Mouse (Mus musculus): Measurements from ENCODE around the gene Nelfb. TPM values are rescaled to one million over a fixed set of nuclear protein-coding genes. Genes with fewer than 3 reads are reported as not detected.

Gene Nelfb
- total RNA-seq (2023; ENCODE audit: inconsistent age), result 71.2 to 97.5 TPM (median 84.8 TPM) in 4 replicates

GRCm38 (mm10) chr2:25211121-25211670, at the start of gene Nelfb:
Gene Nelfb, minus strand, starts transcription at chr2:25211489.

GRCm38 (mm10) chr2:25255284-25255779, 44.0 kb upstream of the Nelfb start, which contains the start of gene Tmem203:
Gene Tmem203, plus strand, starts transcription at chr2:25255439.

GRCm38 (mm10) chr2:25246183-25247072, 35.1 kb upstream of the Nelfb start, which contains the start of gene AL732309.1:
Gene AL732309.1, minus strand, starts transcription at chr2:25246863.

GRCm38 (mm10) chr2:25242101-25242506, 30.8 kb upstream of the Nelfb start, which contains the start of the genes Rnf208 and Cysrt1:
Gene Rnf208, plus strand, starts transcription at chr2:25242255.
Gene Cysrt1, minus strand, starts transcription at chr2:25242452.

GRCm38 (mm10) chr2:25236614-25237013, 25.3 kb upstream of the Nelfb start, which contains the start of gene Rnf224:
Gene Rnf224, minus strand, starts transcription at chr2:25236787.

GRCm38 (mm10) chr2:25234050-25234449, 22.8 kb upstream of the Nelfb start, which contains the start of gene Slc34a3:
Gene Slc34a3, minus strand, starts transcription at chr2:25234364.

GRCm38 (mm10) chr2:25224492-25224765, 13.1 kb upstream of the Nelfb start, which contains the start of gene Tubb4b:
Gene Tubb4b, minus strand, starts transcription at chr2:25224702.

GRCm38 (mm10) chr2:25218445-25218844, 7.2 kb upstream of the Nelfb start, which contains the start of gene Fam166a:
Gene Fam166a, plus strand, starts transcription at chr2:25218745.

GRCm38 (mm10) chr2:25214444-25214843, 3.2 kb upstream of the Nelfb start, which contains the start of gene Stpg3:
Gene Stpg3, minus strand, starts transcription at chr2:25214637.

GRCm38 (mm10) chr2:25196172-25196954, 14.9 kb downstream of the Nelfb start, which contains the start of gene Tor4a:
Gene Tor4a, minus strand, starts transcription at chr2:25196886.

GRCm38 (mm10) chr2:25180478-25180903, 30.8 kb downstream of the Nelfb start, which contains the start of gene Nrarp:
Gene Nrarp, plus strand, starts transcription at chr2:25180758.

Other genes starting within 250 kb of the Nelfb start
- 14.7 to 21.6 TPM (median 15.3 TPM) in 4 replicates for gene Dph7, start 249.1 kb downstream of the Nelfb start, total RNA-seq (2023; ENCODE audit: inconsistent age)
- gene Mrpl41, start 236.4 kb downstream of the Nelfb start, total RNA-seq (2023; ENCODE audit: inconsistent age), result 19.6 to 23.9 TPM (median 21.2 TPM) in 4 replicates
- 117 to 130 TPM (median 125 TPM) in 4 replicates for gene Pnpla7, start 235.5 kb downstream of the Nelfb start, total RNA-seq (2023; ENCODE audit: inconsistent age)
- gene Nsmf, start 157.1 kb downstream of the Nelfb start, total RNA-seq (2023; ENCODE audit: inconsistent age), result 39.7 to 51.9 TPM (median 44.9 TPM) in 4 replicates
- gene Entpd8, start 131.2 kb downstream of the Nelfb start, total RNA-seq (2023; ENCODE audit: inconsistent age), result not detected in 4 replicates
- gene Noxa1, start 116.3 kb downstream of the Nelfb start, total RNA-seq (2023; ENCODE audit: inconsistent age), result not detected in 4 replicates
- 5.3 to 6.8 TPM (median 6.0 TPM) in 4 replicates for gene Nrarp, start 30.7 kb downstream of the Nelfb start, total RNA-seq (2023; ENCODE audit: inconsistent age)
- gene Tor4a, start 14.6 kb downstream of the Nelfb start, total RNA-seq (2023; ENCODE audit: inconsistent age), result 28.8 to 32.8 TPM (median 31.4 TPM) in 4 replicates
- gene Stpg3, start 3.1 kb upstream of the Nelfb start, total RNA-seq (2023; ENCODE audit: inconsistent age), result not detected in 4 replicates
- gene Fam166a, start 7.3 kb upstream of the Nelfb start, total RNA-seq (2023; ENCODE audit: inconsistent age), result not detected in 4 replicates
- 114 to 127 TPM (median 119 TPM) in 4 replicates for gene Tubb4b, start 13.2 kb upstream of the Nelfb start, total RNA-seq (2023; ENCODE audit: inconsistent age)
- not detected in 4 replicates for gene Slc34a3, start 22.9 kb upstream of the Nelfb start, total RNA-seq (2023; ENCODE audit: inconsistent age)
- gene Rnf224, start 25.3 kb upstream of the Nelfb start, total RNA-seq (2023; ENCODE audit: inconsistent age), result not detected in 4 replicates
- gene Rnf208, start 30.8 kb upstream of the Nelfb start, total RNA-seq (2023; ENCODE audit: inconsistent age), result 0.51 TPM in 1 of 4 replicates, not detected in the others
- not detected in 4 replicates for gene Cysrt1, start 31.0 kb upstream of the Nelfb start, total RNA-seq (2023; ENCODE audit: inconsistent age)
- gene AL732309.1, start 35.4 kb upstream of the Nelfb start, total RNA-seq (2023; ENCODE audit: inconsistent age), result 6.2 to 11.8 TPM (median 9.7 TPM) in 4 replicates
- gene Tmem203, start 44.0 kb upstream of the Nelfb start, total RNA-seq (2023; ENCODE audit: inconsistent age), result 17.0 to 23.1 TPM (median 22.3 TPM) in 4 replicates
- 11.7 to 16.8 TPM (median 12.7 TPM) in 4 replicates for gene Tprn, start 51.1 kb upstream of the Nelfb start, total RNA-seq (2023; ENCODE audit: inconsistent age)
- 36.2 to 41.2 TPM (median 39.2 TPM) in 4 replicates for gene Ssna1, start 60.9 kb upstream of the Nelfb start, total RNA-seq (2023; ENCODE audit: inconsistent age)
- gene Anapc2, start 61.0 kb upstream of the Nelfb start, total RNA-seq (2023; ENCODE audit: inconsistent age), result 99.6 to 125 TPM (median 108 TPM) in 4 replicates
- gene Tmem210, start 76.7 kb upstream of the Nelfb start, total RNA-seq (2023; ENCODE audit: inconsistent age), result not detected in 4 replicates
- gene Lrrc26, start 78.4 kb upstream of the Nelfb start, total RNA-seq (2023; ENCODE audit: inconsistent age), result not detected in 4 replicates
- not detected in 4 replicates for gene Grin1, start 107.7 kb upstream of the Nelfb start, total RNA-seq (2023; ENCODE audit: inconsistent age)
- gene Man1b1, start 120.8 kb upstream of the Nelfb start, total RNA-seq (2023; ENCODE audit: inconsistent age), result 38.3 to 49.0 TPM (median 42.3 TPM) in 4 replicates
- gene Dpp7, start 144.9 kb upstream of the Nelfb start, total RNA-seq (2023; ENCODE audit: inconsistent age), result 34.8 to 44.7 TPM (median 42.3 TPM) in 4 replicates
- gene Uap1l1, start 154.2 kb upstream of the Nelfb start, total RNA-seq (2023; ENCODE audit: inconsistent age), result 29.6 to 32.3 TPM (median 30.7 TPM) in 4 replicates
- gene Sapcd2, start 160.8 kb upstream of the Nelfb start, total RNA-seq (2023; ENCODE audit: inconsistent age), result 0.94 to 1.4 TPM (median 1.1 TPM) in 4 replicates
- not detected in 4 replicates for gene Entpd2, start 184.4 kb upstream of the Nelfb start, total RNA-seq (2023; ENCODE audit: inconsistent age)
- gene Npdc1, start 187.9 kb upstream of the Nelfb start, total RNA-seq (2023; ENCODE audit: inconsistent age), result not detected in 4 replicates
- 0.24 TPM in 1 of 4 replicates, not detected in the others for gene Fut7, start 211.8 kb upstream of the Nelfb start, total RNA-seq (2023; ENCODE audit: inconsistent age)
- gene Abca2, start 217.2 kb upstream of the Nelfb start, total RNA-seq (2023; ENCODE audit: inconsistent age), result 36.8 to 44.5 TPM (median 42.0 TPM) in 4 replicates
- gene Clic3, start 245.3 kb upstream of the Nelfb start, total RNA-seq (2023; ENCODE audit: inconsistent age), result 0.80 TPM in 1 of 4 replicates, not detected in the others
- 111 to 124 TPM (median 114 TPM) in 4 replicates for gene Paxx, start 249.6 kb upstream of the Nelfb start, total RNA-seq (2023; ENCODE audit: inconsistent age)